Mouse (Mus musculus): ENCODE results near the gene Cdcp2. TPM values are rescaled to one million over a fixed set of nuclear protein-coding genes. Genes with fewer than 3 reads are reported as not detected.

Gene Cdcp2
- polyA plus RNA-seq, 1 experiment from 2014 or later, result not detected

GRCm38 (mm10) chr4:107119056-107119455 is 22.4 kb downstream of the Cdcp2 start:
- no peak for ATAC-seq (ENCODE audit: insufficient read depth)
- peaks cover 11% of the 10 kb centered on the region for H3K4me1 ChIP-seq (replicated peaks)
- no peaks in the 10 kb centered on the region for H3K9me3 ChIP-seq (replicated peaks)
- no peak overlapping the region for H3K4me2 ChIP-seq
- 0 out of 2 replicates have a peak, but pooled peaks cover 4% of the 10 kb centered on the region for H3K27me3 ChIP-seq
- H3K4me3 ChIP-seq (replicated peaks), result no peak overlapping the region
- WGBS (ENCODE audit: insufficient replicate concordance), result 55% methylated on average over 4 of the region's 4 CpGs
- no peak overlapping the region for H3K27ac ChIP-seq (replicated peaks)
- no peaks in the 10 kb centered on the region for H3K36me3 ChIP-seq (replicated peaks)
- H3K9ac ChIP-seq, result no peak overlapping the region

- Histone ChIP-seq H3K36me3 (replicated peaks) (no peaks in the 10 kb centered on the region), H3K9me3 (replicated peaks) (no peaks in the 10 kb centered on the region), H3K4me1 (replicated peaks) (peaks cover 11% of the 10 kb centered on the region), H3K9ac (no peak overlapping the region), H3K4me2 (no peak overlapping the region), H3K4me3 (replicated peaks) (no peak overlapping the region), H3K27ac (replicated peaks) (no peak overlapping the region), H3K27me3 (peaks cover 8% of the 10 kb centered on the region; the same call in 1 of the 2 replicates)
- 77% methylated on average over 6 of the region's 6 CpGs for WGBS (ENCODE audit: insufficient replicate concordance)
- ATAC-seq (ENCODE audit: insufficient read depth), result no peak
These were observed 24.0 kb downstream of the Cdcp2 start for GRCm38 (mm10) chr4:107120676-107121075.

- Histone ChIP-seq H3K4me1 (replicated peaks) (peaks cover 11% of the 10 kb centered on the region), H3K4me3 (replicated peaks) (no peak overlapping the region), H3K9ac (no peak overlapping the region), H3K36me3 (replicated peaks) (no peaks in the 10 kb centered on the region), H3K9me3 (replicated peaks) (no peaks in the 10 kb centered on the region), H3K27me3 (peaks cover 12% of the 10 kb centered on the region; the same call in 1 of the 2 replicates), H3K27ac (replicated peaks) (no peak overlapping the region), H3K4me2 (no peak overlapping the region)
- 59% methylated on average over 12 of the region's 12 CpGs for WGBS (ENCODE audit: insufficient replicate concordance)
- ATAC-seq (ENCODE audit: insufficient read depth), result no peak
These were observed 24.7 kb downstream of the Cdcp2 start for GRCm38 (mm10) chr4:107121165-107121943.

GRCm38 (mm10) chr4:107124376-107124775 is 27.7 kb downstream of the Cdcp2 start:
- Histone ChIP-seq H3K27me3 (peaks cover 12% of the 10 kb centered on the region; the same call in 1 of the 2 replicates), H3K9ac (no peak overlapping the region), H3K9me3 (replicated peaks) (no peaks in the 10 kb centered on the region), H3K27ac (replicated peaks) (no peak overlapping the region), H3K4me1 (replicated peaks) (peaks cover 21% of the 10 kb centered on the region), H3K4me2 (no peak overlapping the region), H3K36me3 (replicated peaks) (no peaks in the 10 kb centered on the region), H3K4me3 (replicated peaks) (no peak overlapping the region)
- ATAC-seq (ENCODE audit: insufficient read depth), result no peak
- WGBS (ENCODE audit: insufficient replicate concordance), result 52% methylated on average over 7 of the region's 7 CpGs

- WGBS (ENCODE audit: insufficient replicate concordance), result 43% methylated on average over 5 of the region's 5 CpGs
- Histone ChIP-seq H3K4me2 (no peak overlapping the region), H3K27ac (replicated peaks) (no peak overlapping the region), H3K4me1 (replicated peaks) (peaks cover 24% of the 10 kb centered on the region), H3K27me3 (peaks cover 12% of the 10 kb centered on the region; the same call in 1 of the 2 replicates), H3K9ac (no peak overlapping the region), H3K4me3 (replicated peaks) (no peak overlapping the region), H3K36me3 (replicated peaks) (no peaks in the 10 kb centered on the region), H3K9me3 (replicated peaks) (no peaks in the 10 kb centered on the region)
- ATAC-seq (ENCODE audit: insufficient read depth), result no peak
These were observed 28.4 kb downstream of the Cdcp2 start for GRCm38 (mm10) chr4:107125101-107125500.

- WGBS (ENCODE audit: insufficient replicate concordance), result 57% methylated on average over 10 of the region's 10 CpGs
- H3K36me3 ChIP-seq (replicated peaks), result no peaks in the 10 kb centered on the region
- H3K9me3 ChIP-seq (replicated peaks), result no peaks in the 10 kb centered on the region
- H3K4me1 ChIP-seq (replicated peaks), result peaks cover 22% of the 10 kb centered on the region
- no peak overlapping the region for H3K4me2 ChIP-seq
- peaks cover 12% of the 10 kb centered on the region; the same call in 1 of the 2 replicates for H3K27me3 ChIP-seq
- no peak overlapping the region for H3K4me3 ChIP-seq (replicated peaks)
- H3K27ac ChIP-seq (replicated peaks), result no peak overlapping the region
- H3K9ac ChIP-seq, result no peak overlapping the region
- ATAC-seq (ENCODE audit: insufficient read depth), result no peak
These were observed 29.7 kb downstream of the Cdcp2 start for GRCm38 (mm10) chr4:107126389-107126788.

- Histone ChIP-seq H3K9ac (no peak overlapping the region), H3K36me3 (replicated peaks) (no peaks in the 10 kb centered on the region), H3K9me3 (replicated peaks) (no peaks in the 10 kb centered on the region), H3K4me3 (replicated peaks) (no peak overlapping the region), H3K27me3 (peaks cover 12% of the 10 kb centered on the region; the same call in 1 of the 2 replicates), H3K27ac (replicated peaks) (no peak overlapping the region), H3K4me1 (replicated peaks) (peaks cover 17% of the 10 kb centered on the region), H3K4me2 (no peak overlapping the region)
- 56% methylated on average over 13 of the region's 13 CpGs for WGBS (ENCODE audit: insufficient replicate concordance)
- no peak for ATAC-seq (ENCODE audit: insufficient read depth)
These were observed 30.3 kb downstream of the Cdcp2 start for GRCm38 (mm10) chr4:107126891-107127524.

GRCm38 (mm10) chr4:107127901-107128669 is 31.4 kb downstream of the Cdcp2 start:
- Histone ChIP-seq H3K4me1 (replicated peaks) (peaks cover 12% of the 10 kb centered on the region; the same call in 1 of the 2 replicates), H3K9ac (no peak overlapping the region), H3K4me2 (no peak overlapping the region), H3K9me3 (replicated peaks) (no peaks in the 10 kb centered on the region), H3K27ac (replicated peaks) (no peak overlapping the region), H3K36me3 (replicated peaks) (no peaks in the 10 kb centered on the region), H3K4me3 (replicated peaks) (no peak overlapping the region), H3K27me3 (peaks cover 12% of the 10 kb centered on the region; the same call in 1 of the 2 replicates)
- no peak for ATAC-seq (ENCODE audit: insufficient read depth)
- 61% methylated on average over 13 of the region's 13 CpGs for WGBS (ENCODE audit: insufficient replicate concordance)

- H3K4me1 ChIP-seq (replicated peaks), result peaks cover 12% of the 10 kb centered on the region; the same call in 1 of the 2 replicates
- ATAC-seq (ENCODE audit: insufficient read depth), result no peak
- no peak overlapping the region for H3K27ac ChIP-seq (replicated peaks)
- no peak overlapping the region for H3K4me2 ChIP-seq
- H3K36me3 ChIP-seq (replicated peaks), result no peaks in the 10 kb centered on the region
- H3K9me3 ChIP-seq (replicated peaks), result no peaks in the 10 kb centered on the region
- peaks cover 12% of the 10 kb centered on the region; the same call in 1 of the 2 replicates for H3K27me3 ChIP-seq
- no peak overlapping the region for H3K4me3 ChIP-seq (replicated peaks)
- H3K9ac ChIP-seq, result no peak overlapping the region
- 66% methylated on average over 8 of the region's 8 CpGs for WGBS (ENCODE audit: insufficient replicate concordance)
These were observed 32.7 kb downstream of the Cdcp2 start for GRCm38 (mm10) chr4:107129373-107129772.

- WGBS (ENCODE audit: insufficient replicate concordance), result 18% methylated on average over 9 of the region's 9 CpGs
- ATAC-seq (ENCODE audit: insufficient read depth), result no peak
- no peak overlapping the region for H3K9ac ChIP-seq
- H3K4me3 ChIP-seq (replicated peaks), result no peak overlapping the region
- H3K4me2 ChIP-seq, result no peak overlapping the region
- H3K27ac ChIP-seq (replicated peaks), result no peak overlapping the region
- H3K9me3 ChIP-seq (replicated peaks), result no peaks in the 10 kb centered on the region
- H3K27me3 ChIP-seq, result 0 out of 2 replicates have a peak, but pooled peaks cover 9% of the 10 kb centered on the region
- H3K36me3 ChIP-seq (replicated peaks), result no peaks in the 10 kb centered on the region
- peaks cover 12% of the 10 kb centered on the region; the same call in 1 of the 2 replicates for H3K4me1 ChIP-seq (replicated peaks)
These were observed 33.8 kb downstream of the Cdcp2 start for GRCm38 (mm10) chr4:107130534-107130933.

GRCm38 (mm10) chr4:107134891-107135290 is 38.2 kb downstream of the Cdcp2 start:
- no peak overlapping the region for H3K9ac ChIP-seq
- H3K9me3 ChIP-seq (replicated peaks), result no peaks in the 10 kb centered on the region
- H3K27me3 ChIP-seq, result no peaks in the 10 kb centered on the region
- H3K4me3 ChIP-seq (replicated peaks), result no peak overlapping the region
- no peak for ATAC-seq (ENCODE audit: insufficient read depth)
- H3K4me1 ChIP-seq (replicated peaks), result no peaks in the 10 kb centered on the region
- no peak overlapping the region for H3K27ac ChIP-seq (replicated peaks)
- 69% methylated on average over 3 of the region's 3 CpGs for WGBS (ENCODE audit: insufficient replicate concordance)
- peaks cover 9% of the 10 kb centered on the region for H3K36me3 ChIP-seq (replicated peaks)
- H3K4me2 ChIP-seq, result no peak overlapping the region
